Mouse (Mus musculus) gonadal fat pad, adult 2 months (tissue): Measurements from ENCODE around the gene Rnf6. TPM values are rescaled to one million over a fixed set of nuclear protein-coding genes. Genes with fewer than 3 reads are reported as not detected.

Experiments
- polyA plus RNA-seq: library from polyadenylated mRNA; depleted of rRNA; stranded (reverse); fragments of >200 nt; gene quantifications from 2 replicates; pipeline ENCODE4 v1.2.3, GENCODE M21; 2012; rRNA removed

Gene Rnf6
- polyA plus RNA-seq, 1 experiment, result 26.6 TPM

Other genes starting within 250 kb of the Rnf6 start
- 0.10 TPM in 1 of 2 replicates, not detected in the other for gene Cyp3a25, start 211.9 kb downstream of the Rnf6 start, polyA plus RNA-seq
- not detected in 2 replicates for gene Cyp3a59, start 142.3 kb downstream of the Rnf6 start, polyA plus RNA-seq
- gene Gm5565, start 61.0 kb downstream of the Rnf6 start, polyA plus RNA-seq, result not detected in 2 replicates
- gene Gm6309, start 50.8 kb downstream of the Rnf6 start, polyA plus RNA-seq, result not detected in 2 replicates
- 0.92 and 1.4 TPM in 2 replicates for gene 1700001J03Rik, start 36.3 kb downstream of the Rnf6 start, polyA plus RNA-seq
- 41.8 and 47.4 TPM in 2 replicates for gene Cdk8, start 9.7 kb upstream of the Rnf6 start, polyA plus RNA-seq
- gene Wasf3, start 163.4 kb upstream of the Rnf6 start, polyA plus RNA-seq, result 3.0 and 3.1 TPM in 2 replicates